In genomic region chr4:133675594-133676016, GRCm38 (mm10) we compare ENCODE assay signal across 8 mouse cellular contexts. TPM values are rescaled to one million over a fixed set of nuclear protein-coding genes. Genes with fewer than 3 reads are reported as not detected.
DNase-seq lines count a peak whose midpoint lies in the region; ATAC-seq and TF ChIP-seq lines count a peak whose summit lies in the region.

No protein-coding gene starts in this region.

- H3K9me3 ChIP-seq in lung, embryonic 14.5 days (ENCODE audit: low read depth, low read length): no peaks in the 10 kb centered on the region

- intact Hi-C loops in heart, adult 2 months (cut with DNase I): no loop called here

- peak; percentile 54; the same call in 1 of the 2 replicates for ATAC-seq in lung, embryonic 14.5 days (ENCODE audit: insufficient read depth)

- 11% methylated on average over 5 of the region's 5 CpGs for WGBS in heart, adult 2 months
- 2% methylated on average over 5 of the region's 5 CpGs for WGBS in lung, embryonic 14.5 days

- H3K4me3 ChIP-seq in heart, adult 2 months: no peak overlapping the region
- H3K4me3 ChIP-seq in lung, embryonic 14.5 days (ENCODE audit: low read depth, low read length): no peak overlapping the region

- peak; percentile 36 for DNase-seq in layer of hippocampus, adult 11-12 months (ENCODE audit: low spot score)
- DNase-seq in layer of hippocampus, adult 9-10 months (ENCODE audit: low spot score): no peak
- DNase-seq in embryo, embryonic 10 days (ENCODE audit: low spot score): peak; percentile 77
- peak; percentile 60 to 72 for DNase-seq in heart, adult 2 months
- peak; percentile 75 to 82 for DNase-seq in kidney, adult 8-10 months
- DNase-seq in lung, embryonic 14.5 days: peak; percentile 93
- peak; percentile 89 for DNase-seq in retina, embryonic 14.5 days (ENCODE audit: low spot score)
- no peak for DNase-seq in thymus, postnatal 0 days (ENCODE audit: low spot score)

- peaks cover 2% of the 10 kb centered on the region; the same call in 1 of the 2 replicates for H3K36me3 ChIP-seq in heart, adult 2 months (ENCODE audit: control insufficient read depth, insufficient read depth, low read length)
- peaks cover 26% of the 10 kb centered on the region for H3K36me3 ChIP-seq in lung, embryonic 14.5 days (ENCODE audit: insufficient read depth)

- H3K27me3 ChIP-seq in heart, adult 2 months (ENCODE audit: control insufficient read depth, insufficient read depth, low read length): no peaks in the 10 kb centered on the region
- no peaks in the 10 kb centered on the region for H3K27me3 ChIP-seq in lung, embryonic 14.5 days (ENCODE audit: insufficient read depth, low read length)

- no peaks in the 10 kb centered on the region for H3K79me2 ChIP-seq in heart, adult 2 months (replicated peaks; ENCODE audit: control insufficient read depth, insufficient read depth, low read length)

- H3K27ac ChIP-seq in heart, adult 2 months: peak overlapping the region; percentile 78
- H3K27ac ChIP-seq in lung, embryonic 14.5 days (ENCODE audit: low read depth): peak overlapping the region; percentile 73

- no peak for TF ChIP-seq CTCF in heart, adult 2 months (IDR thresholded peaks at IDR 0.05)
- no peak for TF ChIP-seq CTCF in lung, embryonic 14.5 days (IDR thresholded peaks at IDR 0.05; ENCODE audit: low read depth)

- peak overlapping the region; percentile 24 for H3K4me2 ChIP-seq in lung, embryonic 14.5 days

- H3K4me1 ChIP-seq in heart, adult 2 months (ENCODE audit: control insufficient read depth, insufficient read depth, low read length): peaks cover 10% of the 10 kb centered on the region
- peaks cover 35% of the 10 kb centered on the region for H3K4me1 ChIP-seq in lung, embryonic 14.5 days (ENCODE audit: insufficient read depth)

- TF ChIP-seq POLR2A in heart, adult 2 months (IDR thresholded peaks at IDR 0.05; ENCODE audit: insufficient read depth, low read depth, low read length): no peak

- TF ChIP-seq EP300 in heart, adult 2 months (IDR thresholded peaks at IDR 0.05; ENCODE audit: insufficient read depth, low read depth, low read length): no peak

- no peak overlapping the region for H3K9ac ChIP-seq in heart, adult 2 months (ENCODE audit: low read depth, low read length)
- no peak overlapping the region; the same call in 1 of the 2 replicates for H3K9ac ChIP-seq in lung, embryonic 14.5 days

RNA-seq across cellular contexts. Expression of gene Pigv, which starts 3.2 kb away (rescaled TPM):
- 10 to 100 TPM; 11.7 to 12.1 TPM for total RNA-seq in heart, adult 2 months (2021)
- polyA plus RNA-seq in heart, adult 2 months (2012; rRNA removed): 9.5 and 11.7 TPM in 2 replicates
- 13.9 and 14.5 TPM in 2 replicates for polyA plus RNA-seq in lung, embryonic 14.5 days (2014; fragmentation: Nextera tagmentation; extraction: Ambion mirVana)
- polyA plus RNA-seq in thymus, postnatal 0 days (2015; fragmentation: Nextera tagmentation; extraction: Ambion mirVana): 18.6 and 19.4 TPM in 2 replicates

RNA-seq across cellular contexts. Expression of gene Zdhhc18, which starts 25.7 kb away (rescaled TPM):
- total RNA-seq in heart, adult 2 months (2021): 10 to 100 TPM; 21.3 to 27.7 TPM
- polyA plus RNA-seq in heart, adult 2 months (2012; rRNA removed): 37.3 and 40.1 TPM in 2 replicates
- 5.5 and 9.9 TPM in 2 replicates for polyA plus RNA-seq in lung, embryonic 14.5 days (2014; fragmentation: Nextera tagmentation; extraction: Ambion mirVana)
- 6.7 and 10.5 TPM in 2 replicates for polyA plus RNA-seq in thymus, postnatal 0 days (2015; fragmentation: Nextera tagmentation; extraction: Ambion mirVana)

Comparison
In these comparisons a context has a peak if more than half of its experiments do, and no peak if none do; other contexts are left out.
1. DNase-seq: peak in layer of hippocampus, adult 11-12 months (single experiment), embryo, embryonic 10 days (single experiment), heart, adult 2 months (2 of 2), kidney, adult 8-10 months (2 of 2), lung, embryonic 14.5 days (single experiment) and retina, embryonic 14.5 days (single experiment); none in layer of hippocampus, adult 9-10 months (single experiment) and thymus, postnatal 0 days (single experiment).